In the genomic region with DNA sequence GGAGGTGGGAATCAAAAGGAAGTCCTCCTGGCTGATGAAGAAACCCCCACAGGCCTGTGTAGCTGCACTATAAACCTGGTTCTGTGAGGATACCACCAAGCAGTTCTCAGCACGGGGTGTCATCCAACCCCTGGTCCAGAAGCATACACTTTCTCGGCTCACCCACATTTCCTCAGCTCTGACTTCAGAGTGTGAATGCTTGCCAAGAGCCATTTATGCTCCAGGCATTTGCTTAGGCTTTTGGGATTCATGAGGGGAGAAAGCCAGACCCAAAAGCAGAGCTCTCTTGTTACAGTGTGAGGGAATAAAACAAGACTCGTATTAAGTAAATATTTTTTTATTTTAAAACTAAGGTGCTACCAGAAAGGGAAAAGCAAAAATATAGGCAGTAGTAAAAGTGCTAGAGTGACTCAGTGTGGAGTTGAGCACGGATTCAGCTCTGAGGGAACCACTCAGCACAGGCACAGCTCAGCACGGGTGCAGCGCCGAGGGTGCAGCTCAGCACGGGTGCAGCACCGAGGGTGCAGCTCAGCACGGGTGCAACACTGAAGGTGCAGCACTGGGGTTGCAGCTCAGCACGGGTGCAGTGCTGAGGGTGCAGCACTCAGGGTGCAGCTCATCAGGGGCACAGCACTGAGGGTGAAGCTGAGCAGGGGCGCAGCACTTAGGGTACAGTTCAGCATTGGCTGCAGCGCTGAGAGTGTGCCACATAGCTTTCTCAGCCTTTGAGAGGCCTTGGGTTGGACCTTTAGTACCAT, we compare ENCODE assay signal across 14 mouse cellular contexts.
DNase-seq lines count a peak whose midpoint lies in the region; ATAC-seq and TF ChIP-seq lines count a peak whose summit lies in the region.
"Had no signal": no experiment of that assay in that cellular context is flagged by ENCODE, and none has a peak within 500 bp of the region (broad histone marks: within the 10 kb centered on the region; RNA-seq: fewer than 3 reads in every experiment).

No protein-coding gene starts in this region.

- ATAC-seq in forebrain, embryonic 16.5 days: peak; percentile 52
- ATAC-seq in forebrain, embryonic 12.5 days (ENCODE audit: low FRiP score): no peak; the same call in 1 of the 2 replicates
- ATAC-seq in stomach, postnatal 0 days (ENCODE audit: low FRiP score, low TSS enrichment): no peak

- WGBS in forebrain, embryonic 16.5 days: 73% methylated on average over 13 of the region's 13 CpGs
- 79% methylated on average over 13 of the region's 13 CpGs for WGBS in forebrain, embryonic 12.5 days
- WGBS in stomach, postnatal 0 days: 64% methylated on average over 13 of the region's 13 CpGs

- no peaks in the 10 kb centered on the region for H3K36me3 ChIP-seq in forebrain, embryonic 16.5 days (ENCODE audit: control insufficient read depth, insufficient read depth)
- H3K36me3 ChIP-seq in forebrain, embryonic 12.5 days (replicated peaks): no peaks in the 10 kb centered on the region
- H3K36me3 ChIP-seq in stomach, postnatal 0 days (ENCODE audit: control insufficient read depth, insufficient read depth, low read length): no peaks in the 10 kb centered on the region

- no peak overlapping the region for H3K4me3 ChIP-seq in forebrain, embryonic 16.5 days (replicated peaks; ENCODE audit: low read length)
- no peak overlapping the region for H3K4me3 ChIP-seq in forebrain, embryonic 12.5 days (replicated peaks)
- H3K4me3 ChIP-seq in stomach, postnatal 0 days (ENCODE audit: low read depth, low read length): no peak overlapping the region

- H3K9me3 ChIP-seq in forebrain, embryonic 16.5 days (ENCODE audit: control insufficient read depth, low read length): no peaks in the 10 kb centered on the region
- no peaks in the 10 kb centered on the region for H3K9me3 ChIP-seq in forebrain, embryonic 12.5 days
- H3K9me3 ChIP-seq in stomach, postnatal 0 days (ENCODE audit: control insufficient read depth, low read length): no peaks in the 10 kb centered on the region

- H3K27ac ChIP-seq in forebrain, embryonic 16.5 days (ENCODE audit: low read length): no peak overlapping the region
- H3K27ac ChIP-seq in forebrain, embryonic 12.5 days: no peak overlapping the region
- H3K27ac ChIP-seq in stomach, postnatal 0 days (replicated peaks): no peak overlapping the region

- TF ChIP-seq EP300 in stomach, postnatal 0 days (optimal IDR thresholded peaks at IDR 0.05): no peak

- peak; percentile 37 to 49 for DNase-seq in left cerebral cortex, adult 18-20 months (ENCODE audit: low spot score in 2 of 2)
- DNase-seq in left cerebral cortex, postnatal 10 days (ENCODE audit: extremely low spot score in 1 of 2, low spot score in 2 of 2): no peak
- DNase-seq in right cerebral cortex, postnatal 25 days: peak; percentile 27
- DNase-seq in right cerebral cortex, postnatal 10 days (ENCODE audit: low spot score in 2 of 2): no peak
- DNase-seq in stomach, postnatal 0 days (ENCODE audit: low spot score): no peak
- DNase-seq in cerebellum, adult 18-20 months: no peak
- DNase-seq: adrenal gland, postnatal 14 days; B cell, adult 2 months; cerebellum, postnatal 10 days; kidney, adult 8-10 months; midbrain, embryonic 14.5 days had no signal

- no peak overlapping the region for H3K9ac ChIP-seq in forebrain, embryonic 16.5 days (replicated peaks; ENCODE audit: low read depth, low read length)
- H3K9ac ChIP-seq in forebrain, embryonic 12.5 days: no peak overlapping the region
- no peak overlapping the region for H3K9ac ChIP-seq in stomach, postnatal 0 days (ENCODE audit: low read length)

- TF ChIP-seq CTCF in stomach, postnatal 0 days (IDR thresholded peaks at IDR 0.05; ENCODE audit: low read depth): no peak

- H3K4me1 ChIP-seq in forebrain, embryonic 16.5 days (replicated peaks; ENCODE audit: control insufficient read depth, insufficient read depth, low read length): no peaks in the 10 kb centered on the region
- no peaks in the 10 kb centered on the region for H3K4me1 ChIP-seq in forebrain, embryonic 12.5 days
- H3K4me1 ChIP-seq in stomach, postnatal 0 days (replicated peaks; ENCODE audit: control insufficient read depth, insufficient read depth): no peaks in the 10 kb centered on the region

- no peaks in the 10 kb centered on the region; the same call in 1 of the 2 replicates for H3K27me3 ChIP-seq in forebrain, embryonic 16.5 days (replicated peaks; ENCODE audit: control insufficient read depth, insufficient read depth, low read length)
- H3K27me3 ChIP-seq in forebrain, embryonic 12.5 days: peaks cover 44% of the 10 kb centered on the region
- no peaks in the 10 kb centered on the region for H3K27me3 ChIP-seq in stomach, postnatal 0 days (ENCODE audit: control insufficient read depth, insufficient read depth, low read length)

- H3K4me2 ChIP-seq in forebrain, embryonic 16.5 days (ENCODE audit: low read length): no peak overlapping the region
- no peak overlapping the region for H3K4me2 ChIP-seq in forebrain, embryonic 12.5 days
- peak overlapping the region; percentile 1; the same call in 1 of the 2 replicates for H3K4me2 ChIP-seq in stomach, postnatal 0 days (replicated peaks; ENCODE audit: low read depth)
- H3K4me2 ChIP-seq: heart, embryonic 11.5 days had no signal

- intact Hi-C loops in left cerebral cortex, postnatal 10 days (cut with DNase I): no loop called here

Comparison
In these comparisons a context has a peak if more than half of its experiments do, and no peak if none do; other contexts are left out.
1. DNase-seq: peak in left cerebral cortex, adult 18-20 months (2 of 2) and right cerebral cortex, postnatal 25 days (single experiment); none in left cerebral cortex, postnatal 10 days (0 of 2), right cerebral cortex, postnatal 10 days (0 of 2), stomach, postnatal 0 days (single experiment) and cerebellum, adult 18-20 months (0 of 2).